Mouse (Mus musculus): Measurements from ENCODE around the gene Mcm5.

Mcm5 gene

DNA sequence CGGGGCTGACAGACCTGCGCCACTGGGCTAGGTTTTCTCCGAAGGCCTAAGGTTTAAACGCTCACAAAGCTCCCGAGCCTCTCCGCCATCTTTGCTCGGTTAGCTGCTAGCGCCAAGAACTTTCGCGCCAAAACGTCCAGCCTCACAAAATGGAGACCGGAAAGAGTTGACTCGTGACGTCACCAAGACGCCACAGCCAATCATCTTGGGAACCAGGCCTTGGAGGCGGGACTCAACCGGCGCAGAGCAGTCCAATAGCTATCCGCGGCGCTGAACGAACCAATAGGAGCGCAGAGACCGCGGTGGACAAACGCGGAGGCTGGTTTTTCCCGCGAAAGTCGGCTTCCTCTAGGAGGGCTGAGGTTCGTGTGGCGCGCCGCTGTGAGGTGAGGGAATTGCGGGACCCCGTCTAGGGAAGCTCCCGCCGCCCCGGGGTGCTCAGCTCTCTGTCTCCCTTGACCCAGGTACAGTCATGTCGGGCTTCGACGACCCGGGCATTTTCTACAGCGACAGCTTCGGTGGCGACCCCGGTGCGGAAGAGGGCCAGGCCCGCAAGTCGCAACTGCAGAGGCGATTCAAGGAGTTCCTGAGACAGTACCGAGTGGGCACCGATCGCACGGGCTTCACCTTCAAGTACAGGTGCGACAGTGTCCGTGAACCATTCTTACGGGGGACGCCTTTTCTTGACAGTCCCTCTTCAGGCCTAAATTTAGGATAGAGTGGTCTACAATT, at the start of gene Mcm5:
Gene Mcm5 (plus strand): TSS at position 334 of the 732 bp plus-strand sequence.
- peak; percentile 99 for DNase-seq

DNA sequence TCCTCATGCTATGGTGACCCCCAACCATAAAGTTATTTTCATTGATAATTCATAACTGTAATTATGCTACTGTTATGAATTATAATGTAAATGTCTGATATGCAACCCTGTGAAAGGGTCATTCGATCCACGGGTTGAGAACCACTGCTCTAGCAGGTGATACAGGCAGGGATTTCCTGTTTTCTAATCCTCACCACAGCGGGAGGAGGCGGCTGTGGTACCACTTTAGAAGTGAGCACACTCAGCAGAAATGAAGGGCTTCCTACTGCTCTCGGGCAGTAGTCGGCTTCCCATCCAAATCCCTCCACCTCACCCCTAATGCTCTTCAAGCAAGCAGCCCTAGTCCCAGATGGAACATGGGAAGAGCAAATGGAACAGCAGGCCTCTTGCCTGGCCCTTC, 49.3 kb upstream of the Mcm5 start:
- DNase-seq = no peak

DNA sequence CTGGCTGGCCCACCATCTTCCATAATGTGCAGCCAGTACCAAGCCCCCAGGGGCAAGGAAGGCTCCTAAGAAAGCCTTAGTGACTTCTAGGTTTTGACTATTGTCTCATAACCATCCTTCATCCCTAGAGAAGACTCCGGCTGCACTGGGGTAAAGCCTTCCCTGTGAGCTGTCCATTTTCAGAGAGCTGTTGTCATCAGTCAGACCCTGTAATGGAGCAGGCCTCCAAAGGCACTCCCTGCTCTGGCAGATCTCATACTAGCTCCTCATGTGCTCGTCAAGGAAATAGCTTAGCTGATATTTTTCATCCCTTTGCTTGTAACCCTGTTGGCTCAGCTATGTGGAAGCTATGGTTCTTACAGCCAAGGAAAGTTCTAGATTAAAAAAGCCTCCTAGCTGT, 48.6 kb upstream of the Mcm5 start:
- no peak for DNase-seq

DNA sequence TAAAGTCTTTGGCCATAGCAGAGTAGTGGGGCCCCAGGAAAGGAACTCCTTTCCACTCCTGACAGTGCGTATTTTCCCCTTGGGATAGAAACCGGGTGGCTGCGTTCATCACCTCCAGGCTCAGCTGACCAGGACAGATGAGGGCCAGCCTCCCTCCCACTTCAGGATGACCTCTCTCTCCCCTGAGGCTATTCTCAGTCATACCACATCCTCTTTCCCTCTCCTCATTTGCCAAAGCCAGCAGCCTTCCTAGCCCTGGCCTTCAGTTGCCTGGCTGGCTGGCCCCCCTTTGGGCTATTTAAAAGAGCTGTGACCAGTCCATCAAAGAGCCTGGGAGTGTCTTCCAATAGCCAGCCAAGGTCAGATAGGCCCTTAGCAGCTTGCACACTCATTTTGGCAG, 46.1 kb upstream of the Mcm5 start:
- no peak for DNase-seq

DNA sequence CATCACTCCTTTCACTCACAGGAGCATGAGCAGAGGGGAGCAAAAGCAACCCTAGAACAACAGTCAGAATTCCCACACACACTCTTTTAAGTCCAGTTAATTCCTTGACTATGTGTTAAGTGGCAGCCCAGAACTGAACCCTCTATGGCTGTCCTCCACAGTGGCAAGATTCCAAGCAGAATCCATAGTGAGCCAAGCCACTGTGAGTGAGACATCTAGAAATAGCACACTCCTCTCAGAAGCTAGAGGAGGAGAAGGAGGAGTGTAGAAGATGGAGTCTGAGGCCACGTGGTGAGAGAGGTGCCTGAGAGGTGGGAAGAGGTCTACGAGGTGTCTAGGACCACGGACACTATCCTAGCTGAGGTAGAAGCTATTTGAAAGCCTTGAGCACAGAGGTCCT, 44.6 kb upstream of the Mcm5 start:
- no peak for DNase-seq

DNA sequence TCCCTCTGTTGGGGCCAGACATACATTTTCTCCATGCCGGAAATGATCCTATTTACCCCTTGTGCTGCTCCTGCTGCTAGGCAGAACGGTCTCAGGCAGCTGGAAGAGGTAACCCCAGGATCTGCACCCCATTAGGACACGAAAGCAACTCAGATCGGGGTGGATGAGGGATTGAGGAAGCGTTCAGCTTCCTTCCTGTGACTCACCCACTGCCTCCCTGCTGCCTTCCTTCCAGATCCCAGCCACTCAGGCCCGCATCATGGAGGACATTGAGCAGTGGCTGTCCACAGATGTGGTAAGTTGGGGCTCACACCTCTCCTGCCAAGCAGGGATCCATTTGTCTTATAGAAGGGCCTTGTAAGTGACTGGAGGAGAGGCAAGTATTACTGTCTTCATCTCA, 42.1 kb upstream of the Mcm5 start:
- DNase-seq = no peak

DNA sequence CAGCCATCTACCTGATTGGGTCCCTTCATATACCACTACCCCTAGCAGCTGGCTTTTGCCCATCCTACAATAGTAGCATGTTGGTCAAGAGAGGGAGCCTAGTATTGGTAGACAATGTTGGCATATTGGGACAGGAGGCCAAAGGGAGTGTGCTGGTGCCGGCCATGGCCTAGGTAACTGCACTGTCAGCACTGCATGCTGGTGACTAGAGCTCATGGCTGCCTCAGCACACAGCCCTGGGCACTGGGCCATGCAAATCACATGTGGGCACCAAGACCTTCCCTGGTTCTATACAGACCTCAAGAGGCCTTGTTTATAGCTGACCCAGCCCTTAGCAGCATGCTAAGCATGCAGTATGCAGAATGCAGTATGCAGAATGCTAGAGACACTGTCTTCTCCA, 39.1 kb upstream of the Mcm5 start:
- DNase-seq = no peak

DNA sequence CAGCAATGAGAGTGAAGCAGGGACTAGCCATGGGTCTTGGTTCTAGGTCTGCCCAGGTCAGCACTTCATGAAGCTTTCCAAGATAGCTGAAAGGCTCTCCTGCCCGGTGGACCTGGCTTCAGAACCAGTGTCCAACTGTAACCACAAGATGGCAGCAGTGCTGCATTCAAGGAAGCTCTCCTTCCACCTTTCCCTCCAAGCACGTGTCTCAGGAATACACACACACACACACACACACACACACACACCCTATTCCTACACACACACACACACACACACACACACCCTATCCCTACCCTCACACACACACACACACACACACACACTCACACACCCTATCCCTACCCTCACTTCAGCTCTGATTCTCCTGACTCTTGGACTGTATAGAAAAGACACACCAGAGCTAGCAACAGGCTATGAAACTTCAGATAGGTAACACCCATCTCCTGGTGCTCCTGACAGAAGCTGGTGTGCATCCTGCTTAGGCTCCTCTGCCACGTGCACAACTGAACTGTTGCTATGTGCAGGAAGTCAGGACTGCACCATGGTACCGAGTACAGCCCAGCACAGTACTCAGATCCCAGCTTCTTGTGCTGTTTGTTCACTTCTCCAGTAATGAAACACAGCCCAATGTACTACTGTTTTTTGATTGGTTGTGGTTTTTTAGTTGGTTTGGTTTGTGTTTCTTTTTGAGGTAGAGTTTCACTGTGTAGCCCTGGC, 37.6 kb upstream of the Mcm5 start:
- DNase-seq = peak; percentile 74

DNA sequence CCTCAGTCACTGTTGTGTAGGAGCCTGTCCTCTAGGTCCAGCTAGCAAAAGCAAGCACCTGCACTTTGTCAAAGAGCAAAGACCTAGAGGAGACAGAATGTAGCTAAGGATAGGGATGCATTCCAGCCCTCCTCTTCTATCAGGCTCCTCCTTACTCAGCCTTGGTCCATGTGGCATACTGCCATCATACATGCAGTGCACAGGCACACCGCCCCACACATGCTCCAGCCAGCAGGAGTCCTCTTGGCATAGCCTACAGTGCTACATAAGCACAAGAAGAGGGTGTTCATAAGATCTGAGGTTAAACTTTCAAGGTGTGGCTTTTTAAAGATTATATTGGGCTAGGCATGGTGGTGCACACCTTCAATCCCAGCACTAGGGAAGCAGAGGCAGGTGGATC, 34.5 kb upstream of the Mcm5 start:
- DNase-seq = no peak

DNA sequence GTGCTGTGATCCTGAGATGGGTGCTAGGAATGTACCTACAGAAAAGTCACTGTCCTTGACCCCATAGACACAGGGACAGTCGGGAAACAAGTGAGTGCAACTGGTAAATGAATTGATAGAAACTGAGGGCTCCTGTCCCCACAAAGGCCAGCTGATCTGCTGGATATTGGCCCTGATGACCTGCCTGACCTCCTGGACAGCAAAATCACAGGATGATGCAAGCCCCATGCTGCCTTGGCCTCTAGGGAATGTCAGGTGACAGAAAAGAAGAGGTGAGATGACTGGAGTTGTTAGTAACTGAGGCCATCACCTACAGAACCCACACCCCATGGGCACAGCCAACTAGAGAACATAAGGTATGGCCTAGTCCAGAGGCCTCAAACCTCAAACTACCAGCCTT, 31.2 kb upstream of the Mcm5 start:
- no peak for DNase-seq

DNA sequence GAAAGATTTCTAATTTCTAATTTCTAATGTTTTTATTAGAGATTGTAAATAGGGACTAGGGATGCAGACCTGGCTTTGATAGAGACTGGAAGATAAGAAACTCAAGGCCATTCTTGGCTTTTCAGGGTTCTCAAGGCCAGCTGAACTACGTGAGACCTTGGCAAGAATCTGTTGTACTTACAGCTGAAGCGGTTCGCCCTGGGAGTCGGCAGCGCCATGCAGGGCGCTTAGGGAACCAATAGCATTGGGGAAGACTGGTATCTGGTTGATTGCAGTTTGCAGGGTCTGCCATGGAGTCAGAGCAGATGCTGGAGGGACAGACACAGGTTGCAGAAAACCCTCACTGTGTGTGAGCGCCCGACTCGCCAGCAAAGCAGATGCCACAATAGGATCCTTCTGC, 30.5 kb upstream of the Mcm5 start:
- no peak for DNase-seq

DNA sequence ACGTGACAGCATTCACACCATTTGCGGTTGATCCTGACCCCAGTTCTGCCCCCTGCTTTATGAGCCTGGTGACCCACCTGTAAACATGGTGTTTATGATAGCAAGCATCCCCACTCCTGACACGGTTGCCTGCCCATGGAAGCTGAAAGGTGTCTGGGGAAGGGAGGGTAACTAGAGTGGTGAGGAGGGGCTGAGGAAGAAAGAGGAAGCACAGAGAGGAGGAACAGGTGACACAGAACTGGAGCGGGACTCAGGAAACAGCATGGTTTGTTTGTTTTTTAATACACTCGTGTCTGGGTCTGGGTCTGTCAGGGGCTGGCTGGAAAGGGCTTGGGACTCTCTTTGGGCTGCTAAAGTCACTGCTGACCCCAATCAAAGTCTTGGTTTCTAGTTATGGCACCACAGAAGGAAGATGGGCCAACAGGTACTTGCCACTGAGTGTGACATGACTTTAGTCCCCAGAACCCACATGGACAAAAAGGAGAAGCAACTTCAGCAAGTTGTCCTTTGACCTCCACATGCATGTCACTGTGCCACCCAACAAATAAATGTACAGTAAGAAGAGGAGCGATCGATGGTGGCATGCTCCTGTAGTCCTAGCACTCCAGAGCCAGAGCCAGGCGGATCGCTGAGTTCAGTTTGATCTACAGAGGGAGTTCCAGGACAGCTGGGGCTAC, 27.9 kb upstream of the Mcm5 start:
- DNase-seq = no peak

DNA sequence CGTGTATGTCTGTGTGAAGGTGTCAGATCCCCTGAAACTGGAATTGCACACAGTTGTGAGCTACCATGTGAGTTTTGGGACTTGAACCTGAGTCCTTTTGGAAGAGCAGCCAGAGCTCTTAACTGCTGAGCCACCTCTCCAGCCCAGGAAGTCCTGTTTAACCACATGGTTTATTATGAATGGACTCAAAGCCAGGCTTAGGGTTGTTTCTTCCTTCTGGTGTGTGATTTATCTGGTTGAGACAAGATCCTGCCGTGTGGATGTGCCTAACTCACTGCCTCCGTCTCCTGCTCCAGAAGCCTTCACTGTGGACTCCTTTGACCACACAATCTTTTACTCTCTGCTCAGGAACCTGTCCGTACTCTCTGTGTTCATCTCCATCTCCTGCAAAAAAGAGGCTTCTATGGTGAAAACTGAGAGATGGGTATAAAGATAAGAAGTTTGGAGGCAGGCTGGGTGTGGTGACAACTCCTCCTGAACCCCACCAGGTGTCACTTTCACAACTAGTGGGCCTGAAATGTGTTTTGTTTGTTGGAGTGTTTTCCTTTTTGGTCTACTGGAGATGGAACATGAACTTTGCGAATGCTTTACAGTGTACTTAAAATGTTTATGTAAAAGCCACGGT, 27.1 kb upstream of the Mcm5 start:
- DNase-seq = no peak

DNA sequence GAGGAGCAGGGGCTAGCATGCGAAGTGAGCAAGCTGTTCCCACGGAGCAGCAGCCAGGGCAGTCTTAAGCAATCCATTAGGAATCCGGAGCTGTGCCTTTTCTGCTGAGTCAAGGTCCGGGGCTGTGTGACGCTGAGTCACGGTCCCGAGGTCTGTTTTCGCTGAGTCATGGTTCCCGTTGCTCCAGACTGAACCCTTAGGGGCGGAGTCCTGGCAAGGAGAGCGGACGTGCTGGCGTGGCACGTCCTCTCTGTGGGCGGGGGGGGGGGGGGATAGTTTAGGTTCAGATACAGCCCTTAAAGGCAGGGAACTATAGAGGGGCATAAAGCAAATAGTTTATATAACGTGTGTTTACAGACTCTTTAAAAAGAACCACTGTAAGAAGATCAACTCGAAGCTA, 25.5 kb upstream of the Mcm5 start:
- peak; percentile 55 for DNase-seq

DNA sequence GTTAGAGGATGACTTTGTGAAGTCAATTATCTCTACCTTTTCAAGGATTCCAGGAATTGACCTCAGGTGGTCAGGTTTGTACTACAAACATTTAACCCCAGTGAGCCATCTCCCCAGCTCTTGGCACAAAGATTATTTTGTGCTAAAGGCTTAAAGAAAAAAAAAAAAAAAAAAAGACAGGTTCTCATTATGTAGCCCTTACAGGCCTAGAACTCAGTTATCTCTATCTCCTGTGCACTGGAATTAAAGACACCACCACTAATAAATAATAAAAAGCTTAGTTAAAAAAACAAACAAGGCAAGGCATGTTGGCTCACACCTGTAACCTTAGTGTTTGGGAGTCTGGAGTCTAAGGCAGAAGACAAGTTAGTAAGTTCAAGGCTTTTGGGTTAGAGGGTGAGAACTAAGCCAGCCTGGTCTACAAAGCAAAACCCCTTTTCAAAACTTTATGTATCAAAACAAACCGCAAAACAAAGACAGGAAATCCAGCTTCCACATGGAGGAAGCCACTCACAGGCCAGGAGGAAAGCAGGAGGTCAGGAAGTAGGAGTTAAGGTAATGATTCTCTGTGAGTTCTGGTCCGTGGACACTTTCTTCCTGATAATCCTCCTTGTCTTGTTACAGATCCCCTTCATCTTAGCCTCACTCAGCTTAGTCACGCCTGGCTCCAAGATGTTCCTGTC, 24.8 kb upstream of the Mcm5 start:
- DNase-seq = no peak

DNA sequence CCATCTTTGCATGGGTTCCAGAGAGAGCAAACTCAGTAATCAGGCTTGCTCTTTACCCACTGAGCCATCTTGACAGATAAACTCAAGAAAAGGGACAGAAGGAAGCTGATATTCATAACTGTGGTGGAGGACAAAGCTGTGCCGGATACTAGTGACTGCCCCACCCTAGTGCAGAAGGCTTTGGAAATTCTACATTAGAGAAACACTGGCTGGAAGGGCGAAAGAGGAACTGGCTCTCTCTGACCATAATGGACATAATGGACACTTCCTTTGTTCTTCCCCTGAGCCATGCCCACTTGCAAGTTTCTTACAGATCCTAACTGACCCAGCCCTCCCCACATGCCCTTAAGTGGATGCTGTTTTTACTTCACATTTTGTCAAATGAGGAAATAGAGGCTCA, 23.4 kb upstream of the Mcm5 start:
- DNase-seq = no peak

DNA sequence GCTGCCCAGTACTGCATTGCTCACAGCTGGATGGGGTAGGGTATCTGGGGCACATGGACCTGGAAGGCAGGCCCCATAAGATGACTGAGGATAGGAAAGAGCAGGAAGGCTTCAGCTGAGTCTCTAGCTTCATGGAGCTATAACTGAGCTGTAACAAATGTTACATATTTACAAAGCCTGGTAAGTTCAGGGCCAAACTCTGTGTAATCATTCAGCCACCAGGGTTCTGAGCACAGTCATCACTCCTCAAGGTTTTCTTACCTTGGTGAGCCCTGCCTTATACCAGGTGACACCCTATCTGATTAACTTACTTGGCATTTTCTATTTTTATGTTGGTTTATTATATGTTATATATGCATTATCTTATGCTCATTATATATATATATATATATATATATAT, 22.2 kb upstream of the Mcm5 start:
- no peak for DNase-seq

DNA sequence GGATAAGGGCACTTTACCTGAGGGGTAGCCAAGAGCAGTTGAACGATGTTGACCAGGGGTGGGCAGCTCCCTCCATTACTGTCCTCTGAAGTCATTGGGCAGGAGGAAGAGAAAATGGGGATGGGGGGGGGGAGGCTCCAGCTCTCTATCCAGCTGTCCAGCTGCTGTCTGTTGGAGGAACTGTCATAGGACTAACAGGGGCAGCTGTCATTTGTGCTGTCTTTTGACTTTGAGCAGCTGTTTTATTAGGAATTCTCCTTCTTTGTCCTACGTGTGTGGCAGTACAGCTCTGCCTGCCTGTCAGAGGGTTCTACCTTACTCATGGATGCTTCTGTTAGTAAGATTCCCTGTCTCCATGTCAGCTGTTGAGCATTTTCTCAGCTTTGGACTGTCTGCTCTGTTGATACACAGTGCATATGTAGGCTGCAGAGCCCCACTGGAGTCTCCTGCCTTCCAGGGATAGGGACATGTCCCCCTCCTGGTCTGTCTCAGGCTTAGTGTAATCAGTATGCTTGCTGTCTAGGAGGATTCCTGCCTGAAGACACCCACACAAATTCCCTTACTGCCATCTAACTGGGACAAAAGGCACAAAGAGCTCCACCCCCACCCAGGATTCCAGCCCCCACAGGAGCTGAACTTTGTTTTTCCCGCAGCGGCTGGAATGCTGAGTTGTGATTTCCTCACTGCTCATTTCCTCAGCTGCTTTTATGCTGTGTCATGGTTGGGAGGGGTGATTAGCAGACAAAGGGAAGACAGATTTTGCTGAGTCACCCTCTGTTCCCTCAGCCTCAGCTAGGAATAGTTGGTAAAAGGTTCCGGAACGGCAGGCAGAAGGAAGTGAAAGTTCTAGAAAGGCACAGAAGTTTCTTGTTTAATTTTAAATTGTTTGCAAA, 20.1 kb upstream of the Mcm5 start:
- DNase-seq = no peak

DNA sequence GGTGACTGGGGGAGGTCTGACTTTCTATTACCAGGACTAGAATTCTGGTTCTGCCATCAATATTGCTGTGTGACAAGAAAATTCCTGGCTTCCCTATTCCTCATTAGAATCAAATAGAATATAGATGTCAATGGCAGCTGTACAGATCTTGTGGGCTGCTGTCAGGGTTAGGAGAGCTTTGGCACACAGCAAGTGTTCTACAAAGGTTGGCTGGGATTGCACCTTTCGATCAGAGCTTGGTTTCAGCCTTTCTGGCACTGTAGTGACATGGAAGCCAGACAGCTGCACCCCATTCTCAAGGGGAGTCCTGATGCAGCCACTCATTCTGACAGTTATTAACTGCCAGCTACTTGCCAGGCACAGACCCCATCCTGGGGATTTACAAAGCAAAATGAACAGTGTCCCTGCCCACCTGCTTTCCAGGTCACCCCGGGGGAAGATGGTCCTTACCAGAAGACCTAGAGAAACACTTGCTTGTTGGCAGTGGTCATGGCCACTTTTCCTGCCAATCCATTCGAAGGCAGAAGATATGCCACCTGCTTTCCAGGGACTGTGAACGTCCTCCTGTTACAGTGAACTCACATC, 18.5 kb upstream of the Mcm5 start:
- DNase-seq = no peak

DNA sequence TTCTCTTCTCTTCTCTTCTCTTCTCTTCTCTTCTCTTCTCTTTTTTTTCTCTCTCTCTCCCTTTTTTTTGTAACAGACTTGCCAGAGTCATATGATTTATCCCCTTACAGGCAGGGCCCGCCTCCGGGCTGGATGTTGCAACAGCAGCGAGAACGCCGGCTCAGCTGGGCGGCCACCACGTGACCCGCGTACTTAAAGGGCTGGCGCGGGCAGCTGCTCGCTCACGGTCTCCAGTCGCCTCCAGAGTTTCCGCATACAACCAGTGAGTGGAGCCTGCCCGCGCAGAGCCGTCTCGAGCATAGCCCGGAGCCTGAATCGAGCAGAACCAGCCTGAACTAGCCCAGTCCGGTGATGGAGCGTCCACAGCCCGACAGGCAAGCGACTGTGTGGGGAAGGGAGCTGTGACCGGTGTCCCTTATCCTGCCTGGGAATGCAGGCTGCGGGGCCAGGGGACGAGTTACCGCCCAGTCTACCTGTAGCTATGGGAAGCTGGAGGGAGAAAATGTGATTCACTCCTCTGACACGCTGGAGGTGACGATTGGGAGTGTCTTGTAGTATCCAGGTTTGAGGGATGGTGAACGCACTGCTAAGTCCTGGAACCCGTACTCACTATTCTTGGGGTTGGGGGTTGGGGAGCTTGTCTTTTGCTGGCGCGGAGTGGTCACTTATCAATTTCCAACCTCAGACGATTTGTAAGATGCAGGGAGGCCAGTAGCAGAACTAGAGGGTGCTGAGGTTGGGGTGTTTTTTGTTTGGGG, 15.8 kb upstream of the Mcm5 start, which contains the start of gene Hmox1:
Gene Hmox1 (plus strand): TSS at position 223 of the 758 bp plus-strand sequence.
- DNase-seq = peak; percentile 33

DNA sequence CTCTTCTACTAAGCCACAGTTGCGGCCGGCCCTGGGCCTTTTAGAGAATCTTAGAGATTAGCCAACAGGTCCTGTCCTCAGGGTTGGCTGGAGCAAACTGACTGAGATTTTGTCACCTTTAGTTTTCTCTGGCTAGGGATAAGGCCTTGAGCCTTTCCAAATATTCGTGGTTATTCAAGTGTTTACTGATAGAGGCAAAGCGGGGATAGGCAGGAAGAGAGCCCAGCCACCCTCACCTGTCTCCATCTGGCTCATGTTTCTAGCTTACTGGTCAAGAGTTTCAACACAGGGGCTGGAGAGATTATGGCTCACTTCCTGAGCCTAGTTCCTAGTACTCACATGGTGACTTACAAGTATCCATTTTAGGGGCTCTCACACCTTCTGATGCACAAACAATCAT, 6.4 kb upstream of the Mcm5 start:
- no peak for DNase-seq
